Mouse (Mus musculus) myocyte (in vitro differentiated cells): ENCODE measurements at regions not wholly inside any gene's neighbourhood (a gene's known extent, or its start where the extent isn't known, plus 50 kb on each side); places are given as distances from the start of the nearest gene placed in this dataset.

ENCODE experiments used
- CEBPB ChIP-seq: IDR thresholded peaks from 2 replicates; pipeline ENCODE4 v1.6.1; 2011; ENCODE audit warnings: mild to moderate bottlenecking, moderate library complexity; ENCODE audit not compliant: poor library complexity, insufficient read depth, severe bottlenecking
- E2F4 ChIP-seq: IDR thresholded peaks from one replicate; pipeline ENCODE4 v1.6.1; 2011; ENCODE audit warnings: mild to moderate bottlenecking, control low read depth, moderate library complexity; ENCODE audit not compliant: insufficient read depth
- MAX ChIP-seq: IDR thresholded peaks from one replicate; pipeline ENCODE4 v1.6.1; 2011; ENCODE audit warnings: low read depth, mild to moderate bottlenecking, control low read depth
- MYOD1 ChIP-seq, 3 experiments: IDR thresholded peaks; one replicate each; pipeline ENCODE4 v1.6.1; 2011; ENCODE audit warnings: control low read depth in 2 of 3, low read depth in 2 of 3, mild to moderate bottlenecking in 2 of 3, moderate library complexity in 1 of 3; ENCODE audit not compliant: insufficient read length in 2 of 3, control insufficient read depth in 1 of 3
- MYOG ChIP-seq, 3 experiments: IDR thresholded peaks; one replicate each; pipeline ENCODE4 v1.6.1; 2011; ENCODE audit warnings: control low read depth in 2 of 3, low read depth in 2 of 3, mild to moderate bottlenecking in 2 of 3; ENCODE audit not compliant: insufficient read length in 2 of 3, control insufficient read depth in 1 of 3, insufficient read depth in 1 of 3
- POLR2A ChIP-seq: IDR thresholded peaks from one replicate; pipeline ENCODE4 v1.6.1; 2011; ENCODE audit warnings: low read depth, mild to moderate bottlenecking, control low read depth, moderate library complexity; ENCODE audit not compliant: insufficient read length
- POLR2AphosphoS2 ChIP-seq: IDR thresholded peaks from one replicate; pipeline ENCODE4 v1.6.1; 2011; ENCODE audit warnings: low read depth, control low read depth; ENCODE audit not compliant: insufficient read length
- TCF12 ChIP-seq: IDR thresholded peaks from one replicate; pipeline ENCODE4 v1.6.1; 2011; ENCODE audit warnings: mild to moderate bottlenecking, control low read depth; ENCODE audit not compliant: poor library complexity, insufficient read depth, severe bottlenecking
- USF1 ChIP-seq: IDR thresholded peaks from one replicate; pipeline ENCODE4 v1.6.1; 2011; ENCODE audit warnings: low read depth, mild to moderate bottlenecking, control low read depth, moderate library complexity

GRCm38 (mm10) chr13:28424446-28425059, 167.2 kb downstream of the Gm11361 start:
- TF ChIP-seq CEBPB (no peak), E2F4 (no peak), MYOG (IDR thresholded peaks at IDR 0.05; ENCODE audit: control insufficient read depth in 1 of 3, insufficient read depth in 1 of 3, insufficient read length in 2 of 3, low read depth in 2 of 3) (no peak), POLR2AphosphoS2 (no peak), POLR2A (no peak), MYOD1 (IDR thresholded peaks at IDR 0.05; ENCODE audit: control insufficient read depth in 1 of 3, insufficient read length in 2 of 3, low read depth in 2 of 3) (no peak), USF1 (no peak), TCF12 (no peak), MAX (no peak)
